In the genomic region with DNA sequence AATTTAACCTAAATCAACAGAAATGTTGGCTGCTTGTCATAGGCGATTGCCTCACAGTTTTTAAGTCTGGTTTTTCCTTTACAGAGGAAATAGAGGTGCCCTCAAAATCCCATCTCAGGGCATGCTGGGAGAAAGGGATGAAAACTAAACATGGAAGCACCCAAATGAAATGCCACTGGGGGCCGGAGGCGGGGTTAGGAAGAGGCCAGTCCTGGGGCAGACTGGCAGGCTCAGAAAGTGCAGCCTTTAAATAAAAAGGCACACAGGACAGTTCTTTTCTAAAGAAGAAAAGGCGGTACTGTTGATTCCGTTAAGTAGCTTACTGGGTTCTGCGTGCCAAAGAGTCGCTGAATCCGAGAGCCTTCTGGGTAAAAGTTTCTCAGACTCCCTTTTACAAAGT, we compare ENCODE assay signal across 8 mouse cellular contexts.
DNase-seq lines count a peak whose midpoint lies in the region; ATAC-seq and TF ChIP-seq lines count a peak whose summit lies in the region.

No protein-coding gene starts in this region.

- ATAC-seq in kidney, embryonic 15.5 days (replicated peaks; ENCODE audit: low FRiP score), result peak; percentile 13
- ATAC-seq in heart, postnatal 0 days (ENCODE audit: insufficient read depth, low read depth), result peak; percentile 30
- ATAC-seq in liver, postnatal 0 days, result peak; percentile 10; the same call in 1 of the 2 replicates
- ATAC-seq in megakaryocyte-erythroid progenitor cell, adult 5-6 weeks (replicated peaks; ENCODE audit: low FRiP score, low TSS enrichment, poor library complexity, severe bottlenecking), result no peak

- no peaks in the 10 kb centered on the region for H3K9me3 ChIP-seq in kidney, embryonic 15.5 days (replicated peaks)
- no peaks in the 10 kb centered on the region for H3K9me3 ChIP-seq in heart, postnatal 0 days (replicated peaks; ENCODE audit: control insufficient read depth, low read length)
- H3K9me3 ChIP-seq in liver, postnatal 0 days (ENCODE audit: low read length), result no peaks in the 10 kb centered on the region

- no peaks in the 10 kb centered on the region for H3K27me3 ChIP-seq in kidney, embryonic 15.5 days
- H3K27me3 ChIP-seq in heart, postnatal 0 days (ENCODE audit: control insufficient read depth, insufficient read depth, low read length), result no peaks in the 10 kb centered on the region
- H3K27me3 ChIP-seq in liver, postnatal 0 days (ENCODE audit: insufficient read depth, low read length), result no peaks in the 10 kb centered on the region

- H3K4me2 ChIP-seq in kidney, embryonic 15.5 days, result peak overlapping the region; percentile 95
- peak overlapping the region; percentile 85 for H3K4me2 ChIP-seq in heart, postnatal 0 days (ENCODE audit: low read depth, low read length)
- peak overlapping the region; percentile 80 for H3K4me2 ChIP-seq in liver, postnatal 0 days (ENCODE audit: low read depth, low read length)

- H3K4me1 ChIP-seq in kidney, embryonic 15.5 days, result peaks cover 28% of the 10 kb centered on the region
- H3K4me1 ChIP-seq in brown adipose tissue, adult 24 weeks (ENCODE audit: control insufficient read depth, insufficient read depth, insufficient read length, low read length), result peaks cover 8% of the 10 kb centered on the region; the same call in 1 of the 2 replicates
- H3K4me1 ChIP-seq in heart, postnatal 0 days (ENCODE audit: control insufficient read depth, insufficient read depth), result peaks cover 6% of the 10 kb centered on the region; the same call in 1 of the 2 replicates
- 0 out of 2 replicates have a peak, but pooled peaks cover 3% of the 10 kb centered on the region for H3K4me1 ChIP-seq in liver, postnatal 0 days (ENCODE audit: insufficient read depth)

- DNase-seq in kidney, adult 11 months, result no peak
- DNase-seq in heart, postnatal 0 days (ENCODE audit: low spot score), result no peak
- DNase-seq in liver, postnatal 0 days, result no peak
- DNase-seq in urinary bladder, postnatal 10 days (ENCODE audit: low spot score), result no peak
- no peak for DNase-seq in thymus, postnatal 25 days

- peak overlapping the region; percentile 93 for H3K27ac ChIP-seq in kidney, embryonic 15.5 days
- peak overlapping the region; percentile 28 for H3K27ac ChIP-seq in brown adipose tissue, adult 24 weeks (replicated peaks; ENCODE audit: low read depth, low read length)
- H3K27ac ChIP-seq in heart, postnatal 0 days (ENCODE audit: low read depth), result peak overlapping the region; percentile 91
- peak overlapping the region; percentile 22; the same call in 1 of the 2 replicates for H3K27ac ChIP-seq in liver, postnatal 0 days (ENCODE audit: low read depth)

- peak overlapping the region; percentile 74 for H3K4me3 ChIP-seq in kidney, embryonic 15.5 days (replicated peaks)
- H3K4me3 ChIP-seq in brown adipose tissue, adult 24 weeks (ENCODE audit: insufficient read depth, low read depth, low read length), result peak overlapping the region; percentile 95
- peak overlapping the region; percentile 70 for H3K4me3 ChIP-seq in heart, postnatal 0 days (ENCODE audit: low read depth, low read length)
- no peak overlapping the region for H3K4me3 ChIP-seq in liver, postnatal 0 days (ENCODE audit: low read depth, low read length)

- 11% methylated on average over 8 of the region's 8 CpGs for WGBS in kidney, embryonic 15.5 days
- 14% methylated on average over 8 of the region's 8 CpGs for WGBS in heart, postnatal 0 days
- WGBS in liver, postnatal 0 days (ENCODE audit: insufficient replicate concordance), result 24% methylated on average over 8 of the region's 8 CpGs

- no peaks in the 10 kb centered on the region for H3K36me3 ChIP-seq in kidney, embryonic 15.5 days
- H3K36me3 ChIP-seq in heart, postnatal 0 days (replicated peaks; ENCODE audit: control insufficient read depth, insufficient read depth, low read length), result no peaks in the 10 kb centered on the region; the same call in 1 of the 2 replicates
- H3K36me3 ChIP-seq in liver, postnatal 0 days (replicated peaks; ENCODE audit: insufficient read depth, low read length), result no peaks in the 10 kb centered on the region

- peak overlapping the region; percentile 77; the same call in 1 of the 2 replicates for H3K9ac ChIP-seq in kidney, embryonic 15.5 days
- H3K9ac ChIP-seq in heart, postnatal 0 days (replicated peaks; ENCODE audit: low read depth, low read length), result peak overlapping the region; percentile 66; the same call in 1 of the 2 replicates
- H3K9ac ChIP-seq in liver, postnatal 0 days (replicated peaks), result no peak overlapping the region

- no peak for TF ChIP-seq CTCF in heart, postnatal 0 days (IDR thresholded peaks at IDR 0.05; ENCODE audit: low read depth)
- no peak for TF ChIP-seq CTCF in liver, postnatal 0 days (IDR thresholded peaks at IDR 0.05; ENCODE audit: low read depth)

- TF ChIP-seq EP300 in heart, postnatal 0 days (IDR thresholded peaks at IDR 0.05; ENCODE audit: low read depth), result no peak
- TF ChIP-seq EP300 in liver, postnatal 0 days (IDR thresholded peaks at IDR 0.05; ENCODE audit: low read depth), result no peak

Comparison
In these comparisons a context has a peak if more than half of its experiments do, and no peak if none do; other contexts are left out.
1. H3K27ac ChIP-seq: peak in every context shown above with its lines; median percentile 93 in kidney, embryonic 15.5 days; 91 in heart, postnatal 0 days; 28 in brown adipose tissue, adult 24 weeks; 22 in liver, postnatal 0 days.